Mouse (Mus musculus) cerebellum, adult 2 months (tissue): ENCODE measurements around the gene Il23a.

Experiments used
- CTCF ChIP-seq: fragments of 200-500 bp; IDR thresholded peaks from 2 replicates; pipeline ENCODE4 v1.5.1; 2011; ENCODE audit warnings: low read depth, mild to moderate bottlenecking, control low read depth, low read length, moderate library complexity, borderline replicate concordance; ENCODE audit not compliant: insufficient read depth
- POLR2A ChIP-seq: fragments of 200-500 bp; IDR thresholded peaks from 2 replicates; pipeline ENCODE4 v1.6.1; 2011; ENCODE audit warnings: low read length, control low read depth, borderline replicate concordance; ENCODE audit not compliant: insufficient read depth

GRCm38 (mm10) chr10:128263393-128264310 is 34.9 kb downstream of the Il23a start:
- TF ChIP-seq CTCF (no peak), POLR2A (no peak)
